Mouse (Mus musculus) hindbrain, embryonic 12.5 days (tissue): Measurements from ENCODE around the gene Rab11a. TPM values are rescaled to one million over a fixed set of nuclear protein-coding genes. Genes with fewer than 3 reads are reported as not detected.

Experiments used
- ATAC-seq: fragments of 200-750 bp; cut with Nextera tagmentation; 2 replicates; pipeline ENCODE4 v1.8.0; 2017; ENCODE audit warnings: moderate TSS enrichment; ENCODE audit not compliant: low FRiP score
- H3K27ac ChIP-seq: fragments of 300-500 bp; sonication (generic); 2 replicates; pipeline ENCODE4 v1.5.1; 2016; ENCODE audit warnings: mild to moderate bottlenecking
- H3K27me3 ChIP-seq: fragments of 300-500 bp; sonication (generic); 2 replicates; pipeline ENCODE4 v1.6.1; 2016; ENCODE audit warnings: mild to moderate bottlenecking
- H3K36me3 ChIP-seq: fragments of 300-500 bp; sonication (generic); 2 replicates; pipeline ENCODE4 v1.6.1; 2016; ENCODE audit warnings: mild to moderate bottlenecking
- H3K4me1 ChIP-seq: fragments of 300-500 bp; sonication (generic); 2 replicates; pipeline ENCODE4 v1.6.1; 2016
- H3K4me2 ChIP-seq: fragments of 300-500 bp; sonication (generic); replicated peaks from 2 replicates; pipeline ENCODE4 v1.6.1; 2016; ENCODE audit warnings: mild to moderate bottlenecking
- H3K4me3 ChIP-seq: fragments of 300-500 bp; sonication (generic); 2 replicates; pipeline ENCODE4 v1.5.1; 2016; ENCODE audit warnings: mild to moderate bottlenecking
- H3K9ac ChIP-seq: fragments of 300-500 bp; sonication (generic); 2 replicates; pipeline ENCODE4 v1.6.1; 2016; ENCODE audit warnings: mild to moderate bottlenecking, moderate library complexity
- H3K9me3 ChIP-seq: fragments of 300-500 bp; sonication (generic); replicated peaks from 2 replicates; pipeline ENCODE4 v1.6.1; 2016; ENCODE audit warnings: mild to moderate bottlenecking
- WGBS: fragments of 180-500 bp; shearing (Covaris S2); methylation state at CpG from one replicate; pipeline ENCODE4 v1.1.7; 2016; 5-methylcytosine and 5-hydroxymethylcytosine counted together
- polyA plus RNA-seq: library from polyadenylated mRNA; unstranded; fragments of >200 nt; fragmentation: Nextera tagmentation; extraction: Ambion mirVana; gene quantifications from 2 replicates; pipeline ENCODE4 v1.2.1, GENCODE M21; 2016

Rab11a gene
- polyA plus RNA-seq, 1 experiment from 2014 or later, result 297 TPM

DNA sequence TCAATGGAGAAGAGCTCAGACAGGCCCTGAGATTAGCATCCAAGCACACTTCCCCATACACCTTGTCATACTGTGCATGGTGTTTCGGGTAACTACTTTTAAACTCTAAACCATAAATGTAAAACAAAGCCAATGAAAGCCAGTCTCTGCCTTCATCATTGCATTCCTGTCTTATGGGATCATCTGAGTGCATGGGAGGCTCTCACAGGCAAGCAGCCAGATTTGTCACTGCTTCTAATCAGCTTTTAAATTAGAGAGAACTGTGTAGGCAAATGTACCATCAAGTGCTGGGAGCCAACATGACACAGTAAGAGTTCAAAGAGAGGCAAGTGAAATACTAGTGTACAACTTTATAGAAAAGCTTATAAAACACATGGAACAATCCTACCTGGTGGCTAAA is 35.9 kb downstream of the Rab11a start:
- Histone ChIP-seq H3K27me3 (no peaks in the 10 kb centered on the region), H3K9ac (no peak overlapping the region), H3K36me3 (peaks cover 17% of the 10 kb centered on the region), H3K27ac (no peak overlapping the region), H3K4me2 (no peak overlapping the region), H3K9me3 (no peaks in the 10 kb centered on the region), H3K4me1 (peaks cover 2% of the 10 kb centered on the region; the same call in 1 of the 2 replicates), H3K4me3 (no peak overlapping the region)
- ATAC-seq, result no peak
- WGBS, result 100% methylated on average over 1 of the region's 1 CpGs

DNA sequence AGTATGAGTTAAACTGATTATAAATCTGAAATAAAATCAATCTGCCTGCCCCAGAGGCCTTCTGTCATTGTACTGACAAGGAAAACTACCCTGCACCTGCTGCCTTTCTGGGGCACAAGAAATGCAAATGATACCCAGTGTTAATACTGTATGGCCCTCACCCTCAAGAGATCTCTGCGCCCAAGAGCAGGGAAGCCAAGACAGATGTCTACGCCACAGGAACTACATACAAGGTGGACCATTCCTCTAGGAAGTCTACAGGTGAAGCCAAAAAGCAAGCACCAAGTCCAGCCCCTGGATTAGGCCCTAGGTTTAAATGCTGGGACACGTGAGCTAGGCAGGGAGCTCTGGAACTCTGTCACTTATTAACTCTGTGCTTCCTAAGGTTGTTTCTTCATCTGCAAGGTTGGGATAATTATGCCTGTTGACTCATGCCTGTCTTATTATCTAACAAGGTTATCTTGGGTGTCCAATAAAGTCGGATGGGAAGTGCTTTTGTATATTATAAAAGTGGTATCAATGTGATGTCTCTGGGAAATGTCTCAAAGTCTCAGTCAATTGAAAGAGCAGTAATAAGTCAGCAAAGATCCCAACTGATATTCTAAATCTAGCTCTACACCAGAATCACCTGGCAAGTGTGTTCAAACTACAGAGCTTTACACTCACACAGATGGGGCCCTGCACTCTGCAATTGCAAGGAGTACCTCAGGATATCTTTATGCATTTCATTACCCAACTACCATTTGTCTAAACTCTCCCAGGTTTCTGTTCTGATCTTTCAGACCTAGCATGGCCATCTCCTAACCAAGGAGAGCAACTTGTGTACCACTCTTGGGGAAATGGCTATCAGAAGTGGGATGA is 36.9 kb downstream of the Rab11a start:
- Histone ChIP-seq H3K4me2 (no peak overlapping the region), H3K36me3 (peaks cover 14% of the 10 kb centered on the region), H3K9me3 (no peaks in the 10 kb centered on the region), H3K4me3 (no peak overlapping the region), H3K4me1 (peaks cover 2% of the 10 kb centered on the region; the same call in 1 of the 2 replicates), H3K27me3 (no peaks in the 10 kb centered on the region), H3K9ac (no peak overlapping the region), H3K27ac (no peak overlapping the region)
- no peak for ATAC-seq
- WGBS, result 84% methylated on average over 4 of the region's 4 CpGs

DNA sequence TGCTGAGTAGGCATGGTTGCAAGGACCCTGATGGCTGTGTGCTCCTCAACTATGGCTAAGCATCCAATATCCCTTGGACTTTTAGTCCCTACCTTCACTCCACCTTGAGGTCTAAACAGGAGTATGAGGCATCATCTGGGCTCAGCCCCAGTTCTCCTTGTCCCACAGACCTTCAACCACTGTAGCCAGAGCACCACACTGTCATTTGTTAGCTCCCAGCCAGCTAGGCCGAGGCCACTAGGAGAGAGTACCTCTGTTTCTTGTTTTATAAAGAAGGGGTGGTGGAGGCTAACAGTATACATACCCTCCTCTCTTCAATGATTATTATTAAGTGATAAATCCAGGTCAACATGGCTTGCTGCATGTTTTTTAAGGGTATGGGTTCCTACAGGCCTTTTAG is 39.0 kb downstream of the Rab11a start:
- Histone ChIP-seq H3K27me3 (no peaks in the 10 kb centered on the region), H3K36me3 (peaks cover 20% of the 10 kb centered on the region), H3K4me3 (no peak overlapping the region), H3K4me2 (no peak overlapping the region), H3K27ac (no peak overlapping the region), H3K9ac (no peak overlapping the region), H3K9me3 (no peaks in the 10 kb centered on the region), H3K4me1 (peaks cover 2% of the 10 kb centered on the region; the same call in 1 of the 2 replicates)
- WGBS, result 97% methylated on average over 1 of the region's 1 CpGs
- ATAC-seq, result no peak

DNA sequence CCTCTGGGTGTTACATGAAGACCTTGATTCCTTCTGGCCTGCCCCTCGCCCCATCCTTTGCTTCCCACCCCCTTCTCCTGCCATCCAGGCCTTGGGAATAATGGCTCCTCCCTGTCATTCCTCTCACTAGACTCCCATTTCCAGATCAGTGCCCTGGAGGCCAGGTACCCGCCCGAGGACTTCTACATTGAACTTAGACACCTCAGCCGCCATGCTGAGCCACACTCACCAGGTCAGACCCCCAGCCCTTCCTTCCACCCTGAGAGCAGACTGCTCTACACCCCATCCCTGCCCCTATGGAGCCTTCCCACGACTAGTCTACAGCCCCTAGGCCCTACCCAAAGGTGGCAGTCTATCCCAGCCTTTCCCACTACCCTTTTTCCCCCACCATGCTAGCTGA is 39.9 kb downstream of the Rab11a start:
- Histone ChIP-seq H3K27me3 (no peaks in the 10 kb centered on the region), H3K9ac (no peak overlapping the region), H3K27ac (no peak overlapping the region), H3K9me3 (no peaks in the 10 kb centered on the region), H3K36me3 (peaks cover 18% of the 10 kb centered on the region), H3K4me2 (no peak overlapping the region), H3K4me3 (no peak overlapping the region), H3K4me1 (no peaks in the 10 kb centered on the region)
- no peak for ATAC-seq
- WGBS, result 85% methylated on average over 5 of the region's 5 CpGs

DNA sequence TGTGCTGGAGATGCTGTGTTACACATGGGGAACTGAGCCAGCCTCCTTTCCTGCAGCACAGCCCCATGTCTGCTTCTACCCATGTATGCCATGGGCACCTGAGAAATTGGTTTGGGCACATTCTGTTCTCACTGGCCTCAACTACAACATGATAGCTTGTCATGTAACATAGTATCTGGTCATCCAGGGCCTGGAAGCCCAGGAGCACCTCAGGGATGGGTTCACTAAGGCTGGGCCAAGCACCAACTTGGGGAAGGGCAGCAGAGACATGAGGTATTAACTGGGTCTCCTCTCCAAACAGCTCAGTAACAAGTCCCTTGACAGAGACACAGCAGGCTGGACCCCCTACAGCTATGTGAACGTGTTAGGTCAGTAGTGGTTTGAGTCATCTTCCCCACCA is 40.6 kb downstream of the Rab11a start:
- Histone ChIP-seq H3K27ac (no peak overlapping the region), H3K9me3 (no peaks in the 10 kb centered on the region), H3K36me3 (peaks cover 18% of the 10 kb centered on the region), H3K27me3 (no peaks in the 10 kb centered on the region), H3K9ac (no peak overlapping the region), H3K4me3 (no peak overlapping the region), H3K4me2 (no peak overlapping the region), H3K4me1 (no peaks in the 10 kb centered on the region)
- WGBS, result 66% methylated on average over 1 of the region's 1 CpGs
- no peak for ATAC-seq

DNA sequence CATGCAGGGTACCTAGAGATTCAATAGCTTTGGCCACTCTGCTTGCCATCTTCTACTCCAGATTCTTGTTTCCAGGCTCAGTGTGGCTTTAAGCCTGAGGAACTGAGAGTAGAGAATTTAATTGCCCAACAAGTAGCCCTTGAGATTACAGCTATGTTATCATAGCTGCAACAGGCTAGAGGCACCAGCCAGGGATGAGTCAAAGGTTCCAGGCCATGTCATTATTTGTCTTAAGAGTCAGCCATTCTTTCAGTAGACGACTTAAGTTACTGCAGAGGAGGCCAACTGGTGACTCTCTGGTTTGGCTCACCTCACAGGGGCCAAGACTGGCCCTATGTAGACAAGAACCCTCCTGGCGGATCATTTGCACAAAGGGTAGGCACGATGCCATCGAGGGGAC is 41.2 kb downstream of the Rab11a start:
- ATAC-seq, result no peak
- H3K27me3 ChIP-seq, result no peaks in the 10 kb centered on the region

DNA sequence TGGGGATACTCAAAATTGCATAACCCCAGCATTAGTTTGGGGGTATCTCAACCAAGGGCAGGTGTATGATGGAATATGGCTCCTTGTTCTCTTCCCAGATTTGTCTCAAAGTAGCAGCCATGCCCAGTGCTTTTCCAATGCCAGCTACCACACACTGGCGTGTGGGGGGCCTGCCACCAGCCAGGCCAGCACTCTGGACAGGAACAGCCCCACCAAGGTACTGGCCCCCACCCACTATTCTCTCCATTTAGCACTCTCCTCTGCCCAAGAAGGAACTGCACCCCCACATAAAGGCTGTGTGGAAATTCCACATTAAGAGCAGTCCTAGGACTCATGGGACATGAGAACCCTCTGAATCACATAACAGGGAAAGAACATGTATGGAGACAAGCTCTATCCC is 42.3 kb downstream of the Rab11a start:
- Histone ChIP-seq H3K27me3 (no peaks in the 10 kb centered on the region), H3K4me1 (0 out of 2 replicates have a peak, but pooled peaks cover 5% of the 10 kb centered on the region), H3K9me3 (no peaks in the 10 kb centered on the region), H3K4me2 (no peak overlapping the region), H3K27ac (no peak overlapping the region), H3K9ac (no peak overlapping the region), H3K36me3 (peaks cover 18% of the 10 kb centered on the region), H3K4me3 (no peak overlapping the region)
- ATAC-seq, result no peak
- WGBS, result 100% methylated on average over 1 of the region's 1 CpGs

More for the DNA sequence above, 41.2 kb downstream of the Rab11a start:
- Histone ChIP-seq H3K9ac (no peak overlapping the region), H3K27ac (no peak overlapping the region), H3K4me1 (no peaks in the 10 kb centered on the region), H3K4me2 (no peak overlapping the region), H3K36me3 (peaks cover 18% of the 10 kb centered on the region), H3K9me3 (no peaks in the 10 kb centered on the region), H3K4me3 (no peak overlapping the region)
- WGBS, result 91% methylated on average over 4 of the region's 4 CpGs

DNA sequence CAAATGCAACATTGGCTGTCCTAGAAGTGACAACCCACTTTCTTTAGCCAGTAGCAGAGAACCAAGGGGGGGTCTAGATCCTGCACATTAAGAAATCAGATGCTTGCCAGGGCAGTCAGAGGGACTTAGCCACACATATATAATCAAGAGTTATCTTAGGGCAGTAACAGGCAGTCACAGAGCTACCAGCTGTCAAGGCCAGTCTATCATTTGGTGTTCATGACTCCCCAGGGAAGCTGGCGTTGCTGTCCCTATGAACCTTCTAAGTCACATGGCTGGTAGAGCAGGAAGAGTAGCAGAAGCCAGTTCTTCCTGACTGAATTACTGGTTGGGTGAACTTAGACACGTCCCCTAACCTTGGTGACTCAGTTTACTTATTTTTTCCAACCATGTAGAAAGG is 44.5 kb downstream of the Rab11a start:
- no peak overlapping the region for H3K27ac ChIP-seq
- no peak overlapping the region for H3K9ac ChIP-seq
- H3K4me3 ChIP-seq, result no peak overlapping the region
- H3K4me2 ChIP-seq, result no peak overlapping the region
- no peak for ATAC-seq
- peaks cover 14% of the 10 kb centered on the region for H3K36me3 ChIP-seq
- no peaks in the 10 kb centered on the region for H3K27me3 ChIP-seq
- WGBS, result 77% methylated on average over 2 of the region's 2 CpGs
- 0 out of 2 replicates have a peak, but pooled peaks cover 5% of the 10 kb centered on the region for H3K4me1 ChIP-seq
- H3K9me3 ChIP-seq, result no peaks in the 10 kb centered on the region

DNA sequence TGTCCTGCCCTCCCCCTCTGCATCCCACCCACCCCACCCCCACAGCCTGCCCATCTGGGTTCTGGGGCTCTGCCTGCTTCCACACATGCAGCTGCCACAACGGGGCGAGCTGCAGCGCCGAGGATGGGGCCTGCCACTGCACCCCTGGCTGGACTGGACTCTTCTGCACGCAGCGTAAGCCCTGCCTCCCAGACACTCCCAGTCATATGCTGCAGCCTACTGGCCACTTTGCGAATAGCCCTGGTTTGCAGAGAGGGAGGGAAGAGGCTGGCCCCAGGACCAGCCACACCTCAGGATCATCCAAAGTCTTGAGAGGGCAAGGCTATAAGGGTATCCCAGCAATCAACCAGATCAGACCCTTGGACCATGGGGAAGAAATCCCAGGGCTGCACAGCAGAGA is 46.4 kb downstream of the Rab11a start:
- Histone ChIP-seq H3K9me3 (no peaks in the 10 kb centered on the region), H3K9ac (0 out of 2 replicates have a peak overlapping the region, but pooled peaks have one; percentile 24), H3K4me2 (no peak overlapping the region), H3K36me3 (peaks cover 14% of the 10 kb centered on the region), H3K27me3 (no peaks in the 10 kb centered on the region), H3K27ac (no peak overlapping the region), H3K4me3 (no peak overlapping the region), H3K4me1 (peaks cover 15% of the 10 kb centered on the region)
- ATAC-seq, result peak; percentile 76
- 3% methylated on average over 7 of the region's 7 CpGs for WGBS

DNA sequence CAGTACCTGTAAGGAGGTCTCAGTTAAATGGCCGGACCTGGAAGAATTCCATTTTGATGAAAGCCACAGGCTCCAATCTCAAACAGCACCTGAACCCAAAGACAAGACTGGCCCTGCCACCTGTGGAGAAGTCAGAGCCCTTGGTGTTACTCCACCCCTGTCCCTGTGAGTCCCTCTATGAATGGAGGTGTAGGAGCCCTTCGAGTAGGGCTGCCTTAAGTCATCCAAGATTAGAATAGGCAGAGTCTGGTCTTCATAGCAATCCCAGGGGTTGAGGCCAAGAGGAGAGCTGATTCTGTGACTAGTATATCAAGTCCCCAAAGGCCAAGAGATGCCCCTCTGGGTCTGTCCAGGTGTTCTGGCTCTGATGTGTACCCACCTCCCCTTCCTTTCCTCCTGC is 46.8 kb downstream of the Rab11a start:
- 85% methylated on average over 2 of the region's 2 CpGs for WGBS
- H3K27ac ChIP-seq, result no peak overlapping the region
- ATAC-seq, result peak; percentile 43

DNA sequence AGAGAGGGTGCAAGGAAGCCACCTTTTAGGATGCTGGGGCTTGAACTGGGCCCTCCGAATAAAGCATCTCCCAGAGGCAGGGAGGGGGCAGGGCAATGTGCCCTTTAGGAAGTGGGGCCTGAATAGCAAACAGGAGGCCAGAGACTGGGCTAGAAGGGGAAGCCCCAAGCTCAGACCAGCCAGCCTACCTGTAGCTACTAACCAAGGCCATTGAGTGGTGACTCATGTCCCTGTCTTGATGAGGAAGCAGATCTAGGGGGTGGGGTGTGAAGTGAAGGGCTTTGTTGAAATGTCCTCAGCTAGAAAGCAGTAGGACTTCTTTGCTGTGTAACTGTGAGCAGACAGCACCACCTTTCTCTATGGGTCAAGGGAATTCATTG is 49.6 kb downstream of the Rab11a start:
- Histone ChIP-seq H3K27ac (no peak overlapping the region), H3K4me2 (no peak overlapping the region), H3K9me3 (no peaks in the 10 kb centered on the region), H3K4me3 (no peak overlapping the region), H3K9ac (no peak overlapping the region), H3K4me1 (peaks cover 22% of the 10 kb centered on the region), H3K27me3 (no peaks in the 10 kb centered on the region), H3K36me3 (no peaks in the 10 kb centered on the region; the same call in 1 of the 2 replicates)
- ATAC-seq, result no peak
- 50% methylated on average over 1 of the region's 1 CpGs for WGBS

More for the DNA sequence above, 46.8 kb downstream of the Rab11a start:
- Histone ChIP-seq H3K36me3 (peaks cover 14% of the 10 kb centered on the region), H3K27me3 (no peaks in the 10 kb centered on the region), H3K4me3 (no peak overlapping the region), H3K4me1 (peaks cover 15% of the 10 kb centered on the region), H3K9ac (0 out of 2 replicates have a peak overlapping the region, but pooled peaks have one; percentile 24), H3K9me3 (no peaks in the 10 kb centered on the region), H3K4me2 (no peak overlapping the region)

DNA sequence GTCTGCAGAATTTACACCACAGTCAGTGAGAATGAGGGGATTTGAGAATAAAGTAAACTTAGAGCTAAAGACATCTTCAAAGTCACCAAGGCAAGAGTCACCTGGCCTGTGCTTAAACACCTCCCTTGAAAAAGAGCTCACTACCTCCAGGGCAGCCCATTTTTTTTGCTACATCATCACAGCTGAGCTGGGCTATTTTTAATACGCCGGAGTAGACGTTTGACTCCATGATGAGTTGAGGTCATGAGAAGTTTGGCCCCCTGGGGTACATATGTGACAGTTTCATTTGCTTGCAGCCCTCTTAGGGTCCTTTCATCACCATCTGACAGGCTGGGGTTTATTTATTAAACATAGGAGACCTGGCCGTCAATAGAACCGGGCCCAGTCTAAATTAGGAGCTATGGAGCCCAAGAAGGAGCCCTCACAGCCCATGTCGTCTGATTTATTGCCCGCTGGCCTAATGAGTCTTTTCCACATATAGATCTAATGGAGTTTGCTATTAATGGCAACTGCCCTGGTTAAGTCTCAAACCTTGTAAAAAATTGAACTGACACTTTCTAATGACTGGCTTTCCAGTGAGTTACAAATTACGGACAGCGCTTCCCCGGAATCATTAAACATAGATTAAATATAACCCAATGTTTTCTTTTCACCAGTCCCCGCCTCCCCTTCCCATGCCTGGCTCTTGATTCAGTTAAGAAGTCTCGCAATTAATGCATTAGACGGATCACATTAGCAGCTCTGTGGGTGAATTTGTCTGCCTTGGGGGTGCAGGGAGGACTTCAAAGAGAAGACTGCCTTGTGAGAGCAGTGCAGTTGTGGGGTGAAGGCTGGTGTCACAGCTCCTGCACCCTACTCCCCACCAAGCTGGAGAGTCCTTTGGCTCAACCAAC is 50.2 kb downstream of the Rab11a start:
- Histone ChIP-seq H3K27me3 (no peaks in the 10 kb centered on the region), H3K9me3 (no peaks in the 10 kb centered on the region), H3K4me1 (peaks cover 22% of the 10 kb centered on the region), H3K27ac (no peak overlapping the region; the same call in 1 of the 2 replicates), H3K9ac (no peak overlapping the region), H3K4me3 (no peak overlapping the region), H3K36me3 (no peaks in the 10 kb centered on the region; the same call in 1 of the 2 replicates), H3K4me2 (no peak overlapping the region)
- no peak for ATAC-seq
- WGBS, result 53% methylated on average over 13 of the region's 13 CpGs
